Mouse (Mus musculus) heart, adult 11 months (tissue): ENCODE measurements around the gene Sash3.

Experiments
- DNase-seq: peaks from one replicate; pipeline ENCODE4 v3.0.0; 2022

The Sash3 gene

GRCm38 (mm10) chrX:48141481-48141880 is 4.8 kb upstream of the Sash3 start:
- no peak for DNase-seq

DNA sequence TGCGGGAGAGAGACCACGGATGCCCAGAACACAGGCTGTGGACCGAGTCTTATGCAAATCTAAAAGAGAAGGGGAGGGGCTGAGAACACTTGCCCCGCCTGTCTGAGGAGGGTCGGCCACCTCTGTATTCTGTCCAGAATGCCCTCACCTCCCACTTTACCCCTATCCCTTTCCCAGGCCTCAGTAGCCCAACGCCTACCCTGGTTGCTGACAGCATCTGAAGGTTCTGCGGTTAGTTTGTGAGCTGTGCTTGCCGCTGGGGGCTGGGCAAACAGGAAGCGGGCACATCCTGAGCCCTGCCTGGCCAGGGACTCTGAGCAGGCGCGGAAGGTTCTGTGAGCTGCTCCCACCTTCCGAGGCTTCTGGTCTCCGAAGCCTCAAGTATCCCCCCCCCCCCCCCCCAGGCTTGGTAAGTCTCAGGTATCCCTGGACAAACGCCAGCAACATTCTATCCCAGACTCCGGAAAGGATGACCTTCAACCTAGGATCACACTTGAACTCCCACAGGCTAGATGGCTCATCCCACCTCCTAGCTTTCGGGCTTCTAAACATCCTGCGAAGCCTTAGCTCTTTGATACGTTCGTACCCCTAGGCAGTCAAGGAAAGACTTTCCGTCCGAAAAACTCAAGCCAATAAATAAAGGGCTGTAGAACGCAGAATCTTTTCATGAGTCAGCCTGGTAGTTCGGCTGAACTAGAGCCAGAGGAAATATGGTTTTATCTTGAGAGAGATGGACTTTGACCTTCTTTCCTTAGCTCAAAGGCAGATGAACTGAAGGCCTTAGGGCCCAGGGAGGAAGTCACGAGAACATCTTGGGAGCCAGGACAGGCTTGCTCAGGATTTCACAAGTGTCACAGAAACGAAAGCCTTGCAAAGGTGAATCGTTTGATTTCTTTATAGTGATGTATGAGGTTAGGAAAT is 2.6 kb upstream of the Sash3 start:
- DNase-seq: peak; percentile 94

GRCm38 (mm10) chrX:48147226-48147625 is 990 bp downstream of the Sash3 start:
- DNase-seq: peak; percentile 35

DNA sequence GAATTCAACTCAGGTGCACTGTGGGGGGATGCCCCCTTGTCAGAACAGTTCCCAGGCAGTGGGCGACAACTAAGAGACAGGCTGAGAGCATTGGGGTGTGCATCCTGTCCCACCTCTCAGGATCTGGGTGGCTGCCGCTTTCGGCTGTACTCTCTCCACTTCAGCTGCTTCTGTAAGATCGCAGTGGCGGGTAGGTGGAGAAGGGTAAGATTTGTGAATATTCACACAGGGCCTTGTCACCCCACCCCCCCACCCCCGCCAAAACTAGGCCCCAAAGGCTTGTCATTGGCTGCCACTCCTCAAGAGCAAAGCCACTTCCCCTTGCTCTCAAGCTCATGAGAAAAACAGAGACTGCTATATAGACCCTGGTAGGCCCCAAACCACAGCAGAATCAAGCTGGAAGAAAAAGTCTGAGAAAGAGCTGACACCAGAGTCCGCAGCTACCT is 1.5 kb downstream of the Sash3 start:
- DNase-seq: peak; percentile 88

DNA sequence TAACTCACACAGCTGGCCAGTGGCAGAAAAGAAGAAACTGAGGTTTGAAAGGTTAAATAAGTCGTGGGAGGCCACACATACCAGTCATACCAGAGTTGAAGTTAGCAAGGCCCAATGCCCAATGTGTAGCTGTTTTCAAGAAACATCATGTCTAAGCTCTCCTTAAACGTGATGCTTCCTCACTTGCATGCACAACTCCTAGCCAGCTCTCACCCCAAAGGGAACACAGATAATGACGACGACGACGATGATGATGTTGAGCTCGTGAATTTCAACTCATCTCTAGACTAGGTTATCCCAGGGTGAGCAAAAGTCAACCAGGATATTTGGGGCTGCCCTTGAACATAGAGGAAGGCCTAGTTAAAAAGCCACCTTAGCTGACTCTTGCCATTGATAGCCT is 5.9 kb downstream of the Sash3 start:
- peak; percentile 53 for DNase-seq

- peak; percentile 69 for DNase-seq
Measured at GRCm38 (mm10) chrX:48153414-48153813, 7.2 kb downstream of the Sash3 start.

GRCm38 (mm10) chrX:48153949-48154348 is 7.7 kb downstream of the Sash3 start:
- DNase-seq: peak; percentile 34

- peak; percentile 31 for DNase-seq
Measured at GRCm38 (mm10) chrX:48155489-48155888, 9.3 kb downstream of the Sash3 start.

GRCm38 (mm10) chrX:48157396-48157795 is 11.2 kb downstream of the Sash3 start:
- peak; percentile 45 for DNase-seq

GRCm38 (mm10) chrX:48158229-48158919 is 12.1 kb downstream of the Sash3 start:
- DNase-seq: peak; percentile 44

GRCm38 (mm10) chrX:48169892-48170291 is 23.7 kb downstream of the Sash3 start:
- DNase-seq: no peak

GRCm38 (mm10) chrX:48170368-48170767 is 24.1 kb downstream of the Sash3 start:
- no peak for DNase-seq

- DNase-seq: no peak
Measured at GRCm38 (mm10) chrX:48181844-48182243, 35.6 kb downstream of the Sash3 start.

DNA sequence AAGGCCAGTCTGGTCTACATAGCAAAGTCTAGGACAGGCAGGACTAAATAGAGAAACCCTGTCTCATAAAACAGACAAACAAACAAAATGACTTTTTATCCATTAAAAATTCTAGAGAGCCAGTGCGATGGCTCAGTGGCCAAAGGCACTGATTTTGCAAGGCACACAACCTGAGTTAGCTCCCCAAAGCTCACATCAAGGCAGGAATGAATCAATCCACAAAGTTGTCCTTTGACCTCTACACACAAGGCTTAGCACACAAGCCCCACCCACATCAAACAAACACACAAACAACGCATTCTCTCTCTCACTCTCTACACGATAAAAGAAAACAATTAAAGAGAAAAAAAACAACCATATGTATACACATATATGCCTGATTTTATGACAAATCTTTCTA is 38.5 kb downstream of the Sash3 start:
- DNase-seq: no peak

GRCm38 (mm10) chrX:48191261-48191660 is 45.0 kb downstream of the Sash3 start:
- no peak for DNase-seq

DNA sequence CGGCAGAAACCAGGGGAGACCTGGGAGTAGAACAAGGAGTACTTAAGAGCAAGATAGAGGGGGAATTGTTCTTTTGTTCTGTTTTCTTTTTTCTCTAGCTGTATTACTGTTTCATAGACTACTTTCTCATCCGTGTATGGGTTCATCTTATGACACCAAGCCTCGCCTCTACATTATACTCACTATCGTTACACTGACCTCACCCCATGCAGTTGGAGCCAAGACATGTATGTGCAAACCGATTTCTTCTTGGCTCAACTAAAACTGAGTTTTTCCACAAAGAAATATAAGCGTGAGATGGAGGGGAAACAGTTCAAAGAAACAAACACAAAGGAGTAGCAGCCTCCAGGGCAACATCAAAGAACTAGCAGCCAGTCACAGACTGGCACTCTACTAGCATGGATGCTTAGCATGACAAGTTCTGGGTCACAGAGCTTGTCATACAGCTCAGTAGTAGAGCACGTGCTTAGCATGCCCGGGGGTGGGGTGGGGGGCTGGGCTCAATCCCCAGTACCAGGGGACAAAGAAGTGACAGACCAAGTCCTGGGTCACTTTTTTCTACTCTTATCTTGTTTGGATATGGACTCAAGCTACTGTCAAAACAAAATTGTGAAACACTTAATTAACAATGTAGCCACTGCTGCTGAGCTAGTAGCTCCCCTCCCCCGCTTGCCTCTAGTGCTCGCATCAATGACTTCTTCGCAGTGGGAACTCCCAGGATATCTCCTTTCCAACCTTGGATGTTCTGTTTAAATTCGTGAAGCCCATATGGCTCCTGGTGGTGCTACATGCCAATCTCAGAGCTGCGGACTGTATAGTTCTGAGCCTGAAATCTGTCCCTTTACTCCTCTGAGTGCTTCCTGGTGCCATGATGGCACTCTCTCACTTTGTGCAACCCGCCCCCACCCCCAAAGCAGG is 47.3 kb downstream of the Sash3 start:
- DNase-seq: no peak

DNA sequence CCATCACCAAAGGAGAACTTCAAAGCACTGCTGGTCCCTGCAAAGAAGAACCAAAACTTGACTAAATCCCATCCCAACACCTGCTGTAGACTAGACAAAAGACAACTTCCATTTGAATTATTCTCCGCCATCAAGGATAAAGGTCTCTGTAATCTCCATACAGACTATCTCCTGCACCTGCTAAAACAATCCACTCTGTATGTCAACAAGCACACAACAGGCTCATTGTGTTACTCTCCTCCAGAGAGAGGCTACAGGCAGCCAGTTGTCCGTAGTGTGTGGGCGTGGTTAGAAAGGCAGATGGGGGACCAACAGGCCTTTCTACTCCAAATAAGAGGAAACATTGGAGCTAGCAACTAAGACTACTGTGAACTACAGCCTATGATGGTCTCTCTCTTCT is 51.6 kb downstream of the Sash3 start:
- no peak for DNase-seq

DNA sequence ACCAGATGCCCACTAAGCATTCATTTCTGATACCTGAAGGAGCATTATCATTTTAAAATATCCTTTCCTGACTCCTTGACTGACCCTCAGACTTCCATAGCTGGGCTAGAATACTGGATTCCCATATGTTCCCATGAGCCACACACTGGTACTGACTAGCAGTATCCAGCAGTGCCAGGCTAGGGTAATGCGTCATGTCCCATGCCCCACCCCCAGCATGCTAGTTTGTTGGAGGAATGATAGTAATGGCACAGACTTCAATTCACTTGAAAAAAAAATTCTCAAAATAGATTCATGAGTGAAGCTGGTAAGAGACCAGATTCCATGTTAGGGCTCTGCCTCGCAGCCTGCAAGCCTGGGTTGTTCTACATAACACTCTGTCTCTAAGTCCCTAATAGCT is 52.8 kb downstream of the Sash3 start:
- DNase-seq: no peak

- no peak for DNase-seq
Measured at GRCm38 (mm10) chrX:48200699-48201098, 54.5 kb downstream of the Sash3 start.

GRCm38 (mm10) chrX:48201973-48202372 is 55.7 kb downstream of the Sash3 start:
- DNase-seq: no peak

GRCm38 (mm10) chrX:48202436-48202835 is 56.2 kb downstream of the Sash3 start:
- DNase-seq: no peak

DNA sequence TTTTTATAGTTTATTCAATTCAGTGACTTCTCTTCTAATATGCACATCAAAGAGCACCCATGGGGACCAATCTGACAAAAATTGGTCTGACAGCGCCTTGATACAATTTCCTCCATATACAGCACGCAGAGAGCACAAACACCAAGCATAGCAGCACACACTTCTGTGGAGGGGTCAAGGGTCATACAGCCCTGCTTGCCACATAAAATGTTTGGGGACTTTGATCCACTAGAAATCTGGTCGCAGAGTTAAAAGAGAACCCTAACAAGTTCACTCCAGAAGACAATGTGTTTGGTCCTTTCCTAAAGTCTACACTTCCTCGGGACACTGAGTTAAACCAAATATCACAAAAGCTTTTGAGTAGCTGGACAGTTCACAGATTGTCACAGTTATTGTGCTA is 56.8 kb downstream of the Sash3 start:
- DNase-seq: no peak

DNA sequence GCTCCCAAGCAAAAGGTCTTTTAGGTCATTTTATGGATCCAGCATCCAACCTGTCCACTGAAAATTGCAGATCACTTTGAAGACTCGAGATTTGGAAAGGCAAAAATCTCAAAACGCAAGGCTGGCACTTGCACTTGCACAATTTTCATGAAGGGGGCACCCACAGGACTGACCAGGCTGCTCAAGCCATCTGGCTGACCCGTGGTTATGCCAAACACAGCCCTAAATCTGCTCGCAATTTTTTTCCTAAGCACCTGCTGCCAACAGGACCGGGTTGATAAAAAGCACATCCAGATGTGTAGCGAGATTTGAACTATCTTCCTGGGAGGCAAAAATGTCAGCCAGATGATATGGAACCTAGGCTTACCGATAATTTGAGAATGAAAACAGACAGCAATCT is 57.5 kb downstream of the Sash3 start:
- DNase-seq: no peak
